In genomic region chr2:150650511-150651074, GRCm38 (mm10) we compare ENCODE assay signal across 10 mouse cellular contexts. TPM values are rescaled to one million over a fixed set of nuclear protein-coding genes. Genes with fewer than 3 reads are reported as not detected.
DNase-seq lines count a peak whose midpoint lies in the region; ATAC-seq and TF ChIP-seq lines count a peak whose summit lies in the region.
"Had no signal": no experiment of that assay in that cellular context is flagged by ENCODE, and none has a peak within 500 bp of the region (broad histone marks: within the 10 kb centered on the region; RNA-seq: fewer than 3 reads in every experiment).

No protein-coding gene starts in this region.

- peaks cover 59% of the 10 kb centered on the region for H3K4me1 ChIP-seq in forebrain, embryonic 13.5 days
- peaks cover 22% of the 10 kb centered on the region for H3K4me1 ChIP-seq in forebrain, embryonic 16.5 days (replicated peaks; ENCODE audit: control insufficient read depth, insufficient read depth, low read length)
- peaks cover 11% of the 10 kb centered on the region for H3K4me1 ChIP-seq in ES-Bruce4 (ENCODE audit: control insufficient read depth, insufficient read depth, low read length)
- peaks cover 44% of the 10 kb centered on the region for H3K4me1 ChIP-seq in hindbrain, embryonic 10.5 days (replicated peaks)

- no peak overlapping the region for H3K4me2 ChIP-seq in forebrain, embryonic 13.5 days
- no peak overlapping the region for H3K4me2 ChIP-seq in forebrain, embryonic 16.5 days (ENCODE audit: low read length)

- peak; percentile 62 for DNase-seq in hindbrain, embryonic 10.5 days (ENCODE audit: low spot score)
- DNase-seq in mesoderm, embryonic 11.5 days (ENCODE audit: low read depth, low spot score): peak; percentile 62
- DNase-seq in frontal cortex, postnatal 14 days (ENCODE audit: low spot score in 2 of 2): no peak
- DNase-seq in adrenal gland, adult 8-10 months: no peak
- no peak for DNase-seq in urinary bladder, postnatal 36 days (ENCODE audit: low spot score in 2 of 2)
- DNase-seq: lung, postnatal 10 days had no signal

- 0 out of 2 replicates have a peak overlapping the region, but pooled peaks have one; percentile 3 for H3K27ac ChIP-seq in forebrain, embryonic 13.5 days
- no peak overlapping the region for H3K27ac ChIP-seq in forebrain, embryonic 16.5 days (ENCODE audit: low read length)
- no peak overlapping the region for H3K27ac ChIP-seq in ES-Bruce4 (ENCODE audit: insufficient read depth, low read length)
- peak overlapping the region; percentile 87 for H3K27ac ChIP-seq in hindbrain, embryonic 10.5 days

- no peak for TF ChIP-seq CTCF in ES-Bruce4 (IDR thresholded peaks at IDR 0.05; ENCODE audit: low read depth, low read length)

- ATAC-seq in forebrain, embryonic 13.5 days: no peak; the same call in 1 of the 2 replicates
- no peak for ATAC-seq in forebrain, embryonic 16.5 days

- WGBS in forebrain, embryonic 13.5 days: 13% methylated on average over 7 of the region's 7 CpGs
- 20% methylated on average over 7 of the region's 7 CpGs for WGBS in forebrain, embryonic 16.5 days
- 4% methylated on average over 7 of the region's 7 CpGs for WGBS in hindbrain, embryonic 10.5 days

- peak; percentile 89 for TF ChIP-seq EP300 in ES-Bruce4 (IDR thresholded peaks at IDR 0.05; ENCODE audit: insufficient read depth, low read depth, low read length)

- H3K9me3 ChIP-seq in forebrain, embryonic 13.5 days (replicated peaks): no peaks in the 10 kb centered on the region
- H3K9me3 ChIP-seq in forebrain, embryonic 16.5 days (ENCODE audit: control insufficient read depth, low read length): 0 out of 2 replicates have a peak, but pooled peaks cover 2% of the 10 kb centered on the region
- no peaks in the 10 kb centered on the region for H3K9me3 ChIP-seq in ES-Bruce4 (replicated peaks; ENCODE audit: control insufficient read depth, insufficient read depth, low read length, poor library complexity, severe bottlenecking)
- peaks cover 4% of the 10 kb centered on the region; the same call in 1 of the 2 replicates for H3K9me3 ChIP-seq in hindbrain, embryonic 10.5 days

- TF ChIP-seq POLR2A in ES-Bruce4 (IDR thresholded peaks at IDR 0.05; ENCODE audit: insufficient read depth, low read length): no peak

- H3K9ac ChIP-seq in forebrain, embryonic 13.5 days: no peak overlapping the region; the same call in 1 of the 2 replicates
- H3K9ac ChIP-seq in forebrain, embryonic 16.5 days (replicated peaks; ENCODE audit: low read depth, low read length): no peak overlapping the region
- no peak overlapping the region for H3K9ac ChIP-seq in ES-Bruce4 (ENCODE audit: low read depth, poor library complexity, severe bottlenecking)

- no peak overlapping the region for H3K4me3 ChIP-seq in forebrain, embryonic 13.5 days
- no peak overlapping the region for H3K4me3 ChIP-seq in forebrain, embryonic 16.5 days (replicated peaks; ENCODE audit: low read length)
- H3K4me3 ChIP-seq in ES-Bruce4 (ENCODE audit: low read depth, low read length): no peak overlapping the region
- H3K4me3 ChIP-seq in hindbrain, embryonic 10.5 days: no peak overlapping the region

- H3K27me3 ChIP-seq in forebrain, embryonic 13.5 days: no peaks in the 10 kb centered on the region
- H3K27me3 ChIP-seq in forebrain, embryonic 16.5 days (replicated peaks; ENCODE audit: control insufficient read depth, insufficient read depth, low read length): no peaks in the 10 kb centered on the region
- no peaks in the 10 kb centered on the region for H3K27me3 ChIP-seq in ES-Bruce4 (ENCODE audit: control insufficient read depth, insufficient read depth, low read length, poor library complexity, severe bottlenecking)
- 0 out of 2 replicates have a peak, but pooled peaks cover 4% of the 10 kb centered on the region for H3K27me3 ChIP-seq in hindbrain, embryonic 10.5 days (ENCODE audit: insufficient read depth, poor library complexity, severe bottlenecking)

- H3K36me3 ChIP-seq in forebrain, embryonic 13.5 days (ENCODE audit: poor library complexity, severe bottlenecking): peaks cover 13% of the 10 kb centered on the region
- H3K36me3 ChIP-seq in forebrain, embryonic 16.5 days (ENCODE audit: control insufficient read depth, insufficient read depth): no peaks in the 10 kb centered on the region
- H3K36me3 ChIP-seq in ES-Bruce4 (ENCODE audit: control insufficient read depth, insufficient read depth, low read length, poor library complexity, severe bottlenecking): no peaks in the 10 kb centered on the region
- H3K36me3 ChIP-seq in hindbrain, embryonic 10.5 days: peaks cover 7% of the 10 kb centered on the region; the same call in 1 of the 2 replicates

RNA-seq across cellular contexts. Expression of gene Acss1, which starts 17.7 kb away (rescaled TPM):
- 32.9 and 34.1 TPM in 2 replicates for polyA plus RNA-seq in forebrain, embryonic 13.5 days (2015; fragmentation: Nextera tagmentation; extraction: Ambion mirVana)
- polyA plus RNA-seq in forebrain, embryonic 16.5 days (2015; fragmentation: Nextera tagmentation; extraction: Ambion mirVana): 21.9 and 22.2 TPM in 2 replicates
- polyA plus RNA-seq in ES-Bruce4 (2011; ENCODE audit: insufficient read depth, insufficient read length, low read depth, missing spikeins): 9.8 and 10.4 TPM in 2 replicates
- polyA plus RNA-seq in hindbrain, embryonic 10.5 days (2016; fragmentation: Nextera tagmentation; extraction: Ambion mirVana): 16.2 and 34.1 TPM in 2 replicates
- total RNA-seq in adrenal gland, adult 8-10 months (2022): 10 to 100 TPM; 17.3 to 20.6 (median 18.0) TPM

RNA-seq across cellular contexts. Expression of gene Vsx1, which starts 38.6 kb away (rescaled TPM):
- polyA plus RNA-seq in forebrain, embryonic 13.5 days (2015; fragmentation: Nextera tagmentation; extraction: Ambion mirVana): 0.10 and 0.12 TPM in 2 replicates
- polyA plus RNA-seq in forebrain, embryonic 16.5 days (2015; fragmentation: Nextera tagmentation; extraction: Ambion mirVana): not detected in 2 replicates
- polyA plus RNA-seq in ES-Bruce4 (2011; ENCODE audit: insufficient read depth, insufficient read length, low read depth, missing spikeins): 0.57 and 0.58 TPM in 2 replicates
- 1.0 TPM in 2 replicates for polyA plus RNA-seq in hindbrain, embryonic 10.5 days (2016; fragmentation: Nextera tagmentation; extraction: Ambion mirVana)
- total RNA-seq in adrenal gland, adult 8-10 months (2022): not detected
- polyA plus RNA-seq: urinary bladder, adult 2 months had no signal

RNA-seq across cellular contexts. Expression of gene Apmap, which starts 42.2 kb away (rescaled TPM):
- 37.1 and 40.2 TPM in 2 replicates for polyA plus RNA-seq in forebrain, embryonic 13.5 days (2015; fragmentation: Nextera tagmentation; extraction: Ambion mirVana)
- polyA plus RNA-seq in forebrain, embryonic 16.5 days (2015; fragmentation: Nextera tagmentation; extraction: Ambion mirVana): 42.2 and 44.4 TPM in 2 replicates
- 9.0 and 10.0 TPM in 2 replicates for polyA plus RNA-seq in ES-Bruce4 (2011; ENCODE audit: insufficient read depth, insufficient read length, low read depth, missing spikeins)
- 32.2 and 39.1 TPM in 2 replicates for polyA plus RNA-seq in hindbrain, embryonic 10.5 days (2016; fragmentation: Nextera tagmentation; extraction: Ambion mirVana)
- total RNA-seq in adrenal gland, adult 8-10 months (2022): 100 to 1,000 TPM in 2 of 4 experiments, 10 to 100 TPM in 2; 83.0 to 114 (median 103) TPM

Comparison
In these comparisons a context has a peak if more than half of its experiments do, and no peak if none do; other contexts are left out.
1. H3K27ac ChIP-seq: peak in forebrain, embryonic 13.5 days (single experiment) and hindbrain, embryonic 10.5 days (single experiment); none in forebrain, embryonic 16.5 days (single experiment) and ES-Bruce4 (single experiment).
2. DNase-seq: peak in hindbrain, embryonic 10.5 days (single experiment) and mesoderm, embryonic 11.5 days (single experiment); none in frontal cortex, postnatal 14 days (0 of 2), adrenal gland, adult 8-10 months (single experiment) and urinary bladder, postnatal 36 days (0 of 2).